Mouse (Mus musculus): Measurements from ENCODE around the gene Gm43738.

The Gm43738 gene

DNA sequence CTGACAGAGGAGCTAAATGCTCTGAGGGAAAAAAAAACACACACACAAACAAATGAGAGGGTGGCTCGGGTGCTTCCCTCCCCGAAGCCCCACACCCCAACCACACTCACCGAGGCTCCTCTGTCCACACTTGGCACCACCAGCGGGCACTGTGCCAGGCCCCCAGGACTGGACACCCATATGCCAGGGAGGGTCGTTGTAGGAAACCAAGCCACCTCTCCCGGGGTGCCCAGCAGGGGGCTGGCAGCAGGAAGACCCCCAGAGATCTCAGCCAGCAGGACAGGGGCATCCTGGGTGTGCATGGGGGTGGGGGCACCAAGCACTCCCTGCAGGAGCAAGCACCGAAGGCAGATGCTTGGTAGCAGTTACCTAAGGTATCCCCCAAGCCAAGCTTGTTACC, at the start of gene Gm43738:
Gm43738 (minus strand) TSS at position 289 of the 400 bp plus-strand sequence.
- DNase-seq (ENCODE audit: low read depth) = peak; percentile 19

- DNase-seq (ENCODE audit: low read depth) = no peak
Measured at GRCm38 (mm10) chr3:89148567-89148966, 47.7 kb upstream of the Gm43738 start.

GRCm38 (mm10) chr3:89147979-89148311, 47.0 kb upstream of the Gm43738 start:
- no peak for DNase-seq (ENCODE audit: low read depth)

DNA sequence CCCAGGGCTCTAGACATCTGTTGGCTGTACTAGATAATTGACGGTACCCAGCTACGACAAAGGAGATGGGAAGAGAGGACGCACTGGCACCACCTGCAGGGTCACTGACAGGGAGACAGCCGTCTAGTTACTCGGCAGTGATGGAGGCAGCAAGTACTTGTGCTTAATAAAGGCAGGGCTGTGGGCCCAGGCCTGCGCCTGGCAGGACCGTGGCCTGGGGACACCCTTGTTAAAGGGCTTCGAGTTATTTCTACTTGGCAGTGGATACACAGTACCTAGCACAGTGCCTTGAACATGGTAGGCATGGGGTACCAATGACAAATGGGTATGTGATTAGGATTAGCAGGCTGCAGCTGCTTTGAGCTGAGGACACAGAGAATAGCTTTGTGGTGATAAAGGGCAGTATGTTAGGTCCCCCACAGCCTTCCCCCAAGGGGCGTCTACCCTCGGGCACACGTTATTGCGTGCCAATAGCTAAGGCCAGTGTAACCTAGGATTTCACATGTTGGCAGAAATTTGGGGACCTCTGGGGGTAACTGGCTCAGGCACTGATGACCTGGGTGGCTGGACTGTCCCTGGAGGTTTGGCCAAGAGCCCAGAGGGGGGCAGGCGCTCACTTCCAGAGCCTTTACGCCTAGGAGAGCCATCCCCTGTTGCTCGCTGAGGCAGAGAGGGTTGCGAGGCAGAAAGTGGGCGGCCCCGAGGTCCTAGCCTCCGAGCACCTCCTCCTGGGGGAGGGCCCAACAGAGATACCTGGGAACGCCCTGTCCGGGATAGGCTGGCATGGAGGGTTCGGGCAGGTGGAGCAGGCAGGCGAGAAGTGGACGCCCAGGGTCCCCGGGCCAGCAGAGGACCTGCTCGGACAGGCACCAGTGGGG, 46.4 kb upstream of the Gm43738 start:
- DNase-seq (ENCODE audit: low read depth) = no peak

- DNase-seq (ENCODE audit: low read depth) = no peak
Measured at GRCm38 (mm10) chr3:89145566-89145965, 44.7 kb upstream of the Gm43738 start.

GRCm38 (mm10) chr3:89144821-89145220, 43.9 kb upstream of the Gm43738 start:
- no peak for DNase-seq (ENCODE audit: low read depth)

GRCm38 (mm10) chr3:89136365-89136764, 35.5 kb upstream of the Gm43738 start:
- DNase-seq (ENCODE audit: low read depth) = no peak

GRCm38 (mm10) chr3:89135958-89136357, 35.1 kb upstream of the Gm43738 start, which contains the start of gene Pklr:
TSS of gene Pklr (plus strand) at chr3:89136142.
- DNase-seq (ENCODE audit: low read depth) = no peak

DNA sequence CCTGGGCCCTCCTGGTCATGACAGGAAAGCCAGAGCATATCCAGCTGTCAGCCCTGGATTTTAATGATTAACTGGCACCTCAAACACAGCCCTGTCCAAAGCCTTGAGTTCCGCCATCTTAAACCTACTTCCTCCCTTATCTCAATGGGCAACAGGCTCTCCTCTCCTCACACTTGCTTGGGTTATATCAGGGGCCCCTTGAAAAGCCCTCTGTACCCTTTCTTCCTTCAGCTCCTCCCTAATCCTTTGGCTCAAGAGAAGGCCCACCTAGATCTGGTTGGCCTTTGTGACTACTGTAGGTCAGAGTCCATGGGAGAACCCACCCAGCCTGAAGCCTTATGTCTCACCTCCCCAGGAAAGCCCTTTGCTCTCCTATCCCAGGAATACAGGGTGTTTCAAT, 32.9 kb upstream of the Gm43738 start:
- DNase-seq (ENCODE audit: low read depth) = no peak

GRCm38 (mm10) chr3:89133063-89133450, 32.2 kb upstream of the Gm43738 start:
- DNase-seq (ENCODE audit: low read depth) = no peak

- no peak for DNase-seq (ENCODE audit: low read depth)
Measured at GRCm38 (mm10) chr3:89132285-89133062, 31.6 kb upstream of the Gm43738 start.

DNA sequence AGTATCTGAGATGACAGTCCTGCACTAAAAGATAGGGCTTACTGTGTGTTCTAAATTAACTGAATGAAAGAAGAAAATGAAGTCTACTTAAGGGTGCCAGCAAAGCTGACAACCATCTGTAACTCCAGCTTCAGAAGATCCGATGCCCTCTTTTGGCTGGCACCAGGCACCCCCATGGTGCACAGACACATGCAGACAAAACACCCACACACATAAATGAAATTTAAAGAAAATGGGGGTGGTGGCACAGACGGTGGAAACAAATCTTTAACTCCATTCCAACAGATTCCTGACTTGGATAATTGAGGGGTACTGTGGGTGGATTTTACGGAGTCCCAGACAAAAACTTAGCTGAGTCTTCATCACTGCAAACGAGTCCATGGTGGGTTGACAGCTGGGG, 30.9 kb upstream of the Gm43738 start:
- DNase-seq (ENCODE audit: low read depth) = no peak

DNA sequence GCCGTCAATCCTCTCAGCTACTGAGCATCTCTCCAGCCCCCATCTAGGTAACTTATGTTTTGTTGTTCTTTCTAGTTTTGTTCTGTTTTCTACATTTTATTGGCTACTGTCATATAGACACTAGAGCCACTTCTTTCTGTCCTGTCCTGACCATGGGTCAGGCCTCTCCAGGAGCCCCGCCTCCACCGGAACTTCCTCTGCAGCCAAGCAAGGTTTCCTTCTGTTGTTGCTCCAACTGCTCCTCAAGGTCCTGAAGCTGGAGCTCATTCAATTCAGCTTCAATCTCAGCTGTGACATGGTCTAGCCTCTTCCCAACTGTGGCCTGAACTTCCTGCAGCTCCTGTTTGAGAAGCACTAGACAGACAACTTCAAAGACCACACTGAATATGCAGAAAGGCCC, 29.0 kb upstream of the Gm43738 start:
- no peak for DNase-seq (ENCODE audit: low read depth)

GRCm38 (mm10) chr3:89125981-89126380, 25.1 kb upstream of the Gm43738 start:
- no peak for DNase-seq (ENCODE audit: low read depth)

- DNase-seq (ENCODE audit: low read depth) = peak; percentile 22
Measured at GRCm38 (mm10) chr3:89124241-89124640, 23.3 kb upstream of the Gm43738 start.

DNA sequence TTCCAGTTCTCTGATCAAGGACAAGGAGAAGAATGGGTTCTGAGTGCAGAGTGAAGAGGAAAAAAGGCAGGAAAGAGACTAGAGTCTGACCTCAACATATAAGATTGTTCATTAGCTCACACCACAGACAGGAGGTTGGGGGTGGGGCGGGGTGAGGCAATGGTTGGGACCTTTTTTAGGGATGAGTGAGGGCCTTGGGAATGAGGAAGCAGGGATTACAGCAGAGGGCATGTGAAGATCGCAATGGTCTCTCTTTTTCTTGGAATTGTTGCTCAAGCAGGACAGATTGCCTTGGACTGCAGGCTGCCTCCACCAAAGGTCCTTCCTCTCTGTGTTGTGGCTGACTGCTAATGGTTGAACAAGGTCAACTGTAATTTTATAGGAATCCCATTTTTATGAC, 22.4 kb upstream of the Gm43738 start:
- no peak for DNase-seq (ENCODE audit: low read depth)

DNA sequence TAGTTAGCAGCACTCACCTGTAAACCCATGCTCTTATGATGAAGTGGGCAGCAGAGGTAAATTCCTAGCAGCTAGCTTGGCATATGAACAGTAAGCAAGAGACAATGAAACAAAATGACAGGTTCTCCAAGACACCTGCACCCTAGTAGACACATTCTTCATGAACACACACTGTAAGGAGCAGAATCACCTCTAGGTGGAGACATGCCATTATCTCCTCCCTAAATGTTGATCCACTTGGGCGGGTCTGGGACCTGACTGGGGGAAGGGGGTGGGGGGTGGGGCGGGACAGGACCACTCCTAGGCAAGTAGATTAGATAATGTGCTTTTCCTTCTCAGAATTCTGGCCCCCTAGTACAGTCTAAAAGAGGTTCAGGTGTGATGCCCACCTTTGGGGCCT, 14.6 kb upstream of the Gm43738 start:
- peak; percentile 69 for DNase-seq (ENCODE audit: low read depth)

DNA sequence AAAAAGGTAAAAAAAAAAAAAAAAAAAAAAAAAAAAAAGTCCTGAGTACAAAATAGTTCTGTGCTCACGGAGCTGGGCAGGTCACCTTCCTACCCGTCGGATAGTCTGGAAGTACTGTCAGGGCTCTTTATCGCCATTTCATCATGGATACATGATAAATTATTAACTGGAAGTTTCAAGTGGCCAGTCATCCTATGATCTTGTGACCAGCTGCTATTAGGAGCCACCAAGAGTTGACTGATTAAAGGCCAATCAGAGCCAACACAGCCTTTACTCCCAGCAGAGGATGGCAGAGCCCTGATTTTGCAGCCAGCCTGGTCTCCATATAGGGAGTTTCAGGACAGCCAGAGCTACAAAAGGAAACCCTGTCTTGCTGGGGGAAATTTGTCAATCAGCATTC, 12.2 kb upstream of the Gm43738 start:
- DNase-seq (ENCODE audit: low read depth) = no peak

GRCm38 (mm10) chr3:89108146-89108545, 7.2 kb upstream of the Gm43738 start:
- DNase-seq (ENCODE audit: low read depth) = no peak

DNA sequence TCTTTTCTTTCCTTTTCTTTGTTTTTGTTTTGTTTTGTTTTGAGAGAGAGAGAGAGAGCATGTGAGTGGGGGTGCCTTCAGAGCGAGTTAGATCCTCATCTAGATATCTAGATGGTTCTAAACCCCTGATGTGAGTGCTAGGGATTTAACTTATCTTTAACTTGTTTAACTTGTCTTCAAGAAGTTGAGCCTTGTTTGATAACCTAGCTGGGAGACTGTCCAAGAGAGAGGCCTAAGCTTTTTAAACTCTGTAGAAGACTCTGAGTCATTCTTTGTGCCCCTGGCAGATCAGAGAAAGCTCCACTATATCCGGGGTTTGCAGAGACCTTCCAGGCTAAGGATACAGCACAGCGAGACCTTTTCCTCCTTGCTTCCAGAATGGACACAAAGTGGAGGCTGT, 6.6 kb upstream of the Gm43738 start:
- DNase-seq (ENCODE audit: low read depth) = no peak

DNA sequence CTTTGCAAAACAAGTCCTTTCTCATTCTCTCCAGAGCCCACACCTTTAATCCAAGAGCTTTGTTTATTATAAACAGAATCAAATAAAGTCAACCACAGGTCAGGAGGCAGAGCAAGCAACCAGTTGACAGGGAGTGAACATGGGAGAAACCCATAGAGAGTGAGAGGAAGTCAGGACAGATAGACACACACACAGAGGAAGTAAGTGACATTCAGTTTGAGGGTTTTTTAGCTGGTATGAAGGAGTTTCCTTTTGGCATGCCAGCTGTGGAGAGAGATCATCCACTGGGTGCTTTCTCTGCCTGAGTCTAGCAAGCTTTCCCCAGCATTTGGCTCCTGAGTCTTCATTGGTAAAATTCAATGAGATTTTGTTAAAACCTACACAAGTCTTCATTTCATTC, 6.0 kb upstream of the Gm43738 start:
- peak; percentile 47 for DNase-seq (ENCODE audit: low read depth)

GRCm38 (mm10) chr3:89103291-89103595, 2.3 kb upstream of the Gm43738 start:
- DNase-seq (ENCODE audit: low read depth) = peak; percentile 66

- peak; percentile 19 for DNase-seq (ENCODE audit: low read depth)
Measured at GRCm38 (mm10) chr3:89102495-89103290, 1.8 kb upstream of the Gm43738 start.

Measured in 416B (cell line).